Mouse (Mus musculus) E14TG2a.4 (cell line): ENCODE results near the gene Bdkrb1.
A peak's percentile ranks its signal among the peaks of the same experiment; 100 is the strongest.

ENCODE experiments used
- H3K27me3 ChIP-seq: 2 replicates; pipeline ENCODE4 v1.6.1; 2014; ENCODE audit warnings: low read length, control low read depth; ENCODE audit not compliant: insufficient read depth
- H3K36me3 ChIP-seq: 2 replicates; pipeline ENCODE4 v1.6.1; 2014; ENCODE audit warnings: low read length, control low read depth; ENCODE audit not compliant: insufficient read depth
- H3K4me1 ChIP-seq: replicated peaks from 2 replicates; pipeline ENCODE4 v1.6.1; 2014; ENCODE audit warnings: low read depth, low read length, control low read depth
- H3K4me3 ChIP-seq: replicated peaks from 2 replicates; pipeline ENCODE4 v1.5.1; 2014; ENCODE audit warnings: mild to moderate bottlenecking, low read length
- H3K9me3 ChIP-seq: 2 replicates; pipeline ENCODE4 v1.6.1; 2014; ENCODE audit warnings: low read length, control low read depth
- CTCF ChIP-seq: conservative IDR thresholded peaks from 2 replicates; pipeline ENCODE4 v1.5.1; 2014; ENCODE audit warnings: low read length
- NANOG ChIP-seq: IDR thresholded peaks from 2 replicates; pipeline ENCODE4 v1.6.1; 2014; ENCODE audit warnings: borderline replicate concordance, low read length, mixed read lengths
- POU5F1 ChIP-seq: IDR thresholded peaks from 2 replicates; pipeline ENCODE4 v1.6.1; 2014; ENCODE audit warnings: low read length, borderline replicate concordance

Bdkrb1 gene

GRCm38 (mm10) chr12:105563726-105564275 lies 39.1 kb upstream of the Bdkrb1 start:
- H3K4me3 ChIP-seq, result peak overlapping the region; percentile 70
- H3K27me3 ChIP-seq, result peaks cover 58% of the 10 kb centered on the region
- peaks cover 67% of the 10 kb centered on the region for H3K4me1 ChIP-seq
- no peaks in the 10 kb centered on the region for H3K36me3 ChIP-seq
- no peak for TF ChIP-seq NANOG
- no peak for TF ChIP-seq POU5F1
- TF ChIP-seq CTCF, result no peak
- peaks cover 9% of the 10 kb centered on the region for H3K9me3 ChIP-seq

GRCm38 (mm10) chr12:105565221-105565620 lies 37.7 kb upstream of the Bdkrb1 start:
- H3K4me3 ChIP-seq, result no peak overlapping the region
- H3K27me3 ChIP-seq, result peaks cover 56% of the 10 kb centered on the region
- peaks cover 8% of the 10 kb centered on the region; the same call in 1 of the 2 replicates for H3K9me3 ChIP-seq
- no peaks in the 10 kb centered on the region for H3K36me3 ChIP-seq
- peaks cover 69% of the 10 kb centered on the region for H3K4me1 ChIP-seq
- TF ChIP-seq CTCF (no peak), POU5F1 (no peak), NANOG (no peak)

- H3K9me3 ChIP-seq, result 0 out of 2 replicates have a peak, but pooled peaks cover 6% of the 10 kb centered on the region
- 0 out of 2 replicates have a peak, but pooled peaks cover 3% of the 10 kb centered on the region for H3K27me3 ChIP-seq
- no peak for TF ChIP-seq POU5F1
- no peak for TF ChIP-seq NANOG
- no peak for TF ChIP-seq CTCF
- no peaks in the 10 kb centered on the region for H3K36me3 ChIP-seq
- H3K4me1 ChIP-seq, result peaks cover 51% of the 10 kb centered on the region
- H3K4me3 ChIP-seq, result peak overlapping the region; percentile 41; the same call in 1 of the 2 replicates
Observed at GRCm38 (mm10) chr12:105571867-105572266, 31.0 kb upstream of the Bdkrb1 start.

- Histone ChIP-seq H3K9me3 (0 out of 2 replicates have a peak, but pooled peaks cover 3% of the 10 kb centered on the region), H3K4me3 (peak overlapping the region; percentile 41), H3K4me1 (peaks cover 43% of the 10 kb centered on the region), H3K36me3 (no peaks in the 10 kb centered on the region), H3K27me3 (0 out of 2 replicates have a peak, but pooled peaks cover 3% of the 10 kb centered on the region)
- TF ChIP-seq NANOG (no peak), POU5F1 (no peak), CTCF (no peak)
Observed at GRCm38 (mm10) chr12:105572622-105573021, 30.3 kb upstream of the Bdkrb1 start.

- Histone ChIP-seq H3K36me3 (no peaks in the 10 kb centered on the region), H3K27me3 (peaks cover 6% of the 10 kb centered on the region; the same call in 1 of the 2 replicates), H3K4me1 (peaks cover 59% of the 10 kb centered on the region), H3K4me3 (no peak overlapping the region), H3K9me3 (0 out of 2 replicates have a peak, but pooled peaks cover 3% of the 10 kb centered on the region)
- TF ChIP-seq NANOG, result no peak
- TF ChIP-seq POU5F1, result no peak
- no peak for TF ChIP-seq CTCF
Observed at GRCm38 (mm10) chr12:105574356-105574755, 28.5 kb upstream of the Bdkrb1 start.

- no peak for TF ChIP-seq CTCF
- TF ChIP-seq NANOG, result no peak
- no peak for TF ChIP-seq POU5F1
- Histone ChIP-seq H3K4me1 (peaks cover 76% of the 10 kb centered on the region), H3K27me3 (peaks cover 17% of the 10 kb centered on the region), H3K36me3 (no peaks in the 10 kb centered on the region), H3K9me3 (no peaks in the 10 kb centered on the region), H3K4me3 (peak overlapping the region; percentile 49)
Observed at GRCm38 (mm10) chr12:105580490-105580889, 22.4 kb upstream of the Bdkrb1 start.

- TF ChIP-seq POU5F1, result no peak
- TF ChIP-seq NANOG, result no peak
- TF ChIP-seq CTCF, result no peak
- Histone ChIP-seq H3K4me3 (peak overlapping the region; percentile 47; the same call in 1 of the 2 replicates), H3K27me3 (peaks cover 26% of the 10 kb centered on the region), H3K4me1 (peaks cover 79% of the 10 kb centered on the region), H3K36me3 (no peaks in the 10 kb centered on the region), H3K9me3 (no peaks in the 10 kb centered on the region)
Observed at GRCm38 (mm10) chr12:105582486-105582885, 20.4 kb upstream of the Bdkrb1 start.

- peaks cover 77% of the 10 kb centered on the region for H3K4me1 ChIP-seq
- peak overlapping the region; percentile 43; the same call in 1 of the 2 replicates for H3K4me3 ChIP-seq
- TF ChIP-seq POU5F1 (no peak), CTCF (no peak), NANOG (no peak)
- H3K9me3 ChIP-seq, result no peaks in the 10 kb centered on the region
- peaks cover 22% of the 10 kb centered on the region for H3K27me3 ChIP-seq
- H3K36me3 ChIP-seq, result no peaks in the 10 kb centered on the region
Observed at GRCm38 (mm10) chr12:105583484-105583883, 19.4 kb upstream of the Bdkrb1 start.
